Mouse (Mus musculus) olfactory bulb, adult 2 months (tissue): ENCODE measurements around the gene Mrps2.
A peak's percentile ranks its signal among the peaks of the same experiment; 100 is the strongest.

Source experiments
- CTCF ChIP-seq: fragments of 200-500 bp; IDR thresholded peaks from 2 replicates; pipeline ENCODE4 v1.5.1; 2012; ENCODE audit warnings: low read depth, mild to moderate bottlenecking, low read length, moderate library complexity; ENCODE audit not compliant: insufficient read depth
- POLR2A ChIP-seq: fragments of 200-500 bp; IDR thresholded peaks from 2 replicates; pipeline ENCODE4 v1.6.1; 2012; ENCODE audit warnings: mild to moderate bottlenecking, low read depth, low read length, moderate library complexity; ENCODE audit not compliant: insufficient read depth

DNA sequence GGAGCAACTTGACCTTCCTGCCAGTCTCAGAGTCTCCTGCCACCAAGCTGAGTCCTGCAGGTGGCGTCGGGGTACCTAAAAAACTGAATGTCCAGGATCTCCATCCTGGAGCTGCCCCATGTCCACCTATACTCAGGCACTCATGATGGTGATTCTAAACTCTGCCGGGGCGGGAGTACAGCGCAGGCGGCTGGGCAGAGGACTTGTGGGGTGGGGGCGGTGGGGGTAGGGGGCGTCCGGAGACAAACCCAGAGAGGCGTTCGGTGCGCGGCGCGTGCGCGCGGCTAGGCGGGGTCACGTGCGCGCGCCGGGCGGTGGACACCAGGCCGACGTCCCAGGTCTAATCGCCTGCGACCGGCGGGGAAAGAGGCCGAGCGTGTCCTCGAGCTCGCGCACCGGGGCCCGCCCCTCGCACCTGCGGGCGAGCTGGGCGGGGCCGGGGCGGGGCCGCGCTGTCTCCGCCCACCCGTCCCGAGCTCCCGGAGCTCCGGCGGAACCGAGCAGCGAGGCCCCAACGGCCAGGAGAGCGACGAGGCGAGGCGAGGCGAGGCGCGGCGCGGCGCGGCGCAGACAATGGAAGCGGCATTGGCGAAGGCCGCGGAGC is 45.0 kb downstream of the Mrps2 start, which contains the start of gene Ralgds:
- TF ChIP-seq CTCF (no peak), POLR2A (0 out of 2 replicates have a peak, but pooled peaks have one; percentile 25)
